Mouse (Mus musculus): ENCODE results near the gene 4930426L09Rik.

- no peak for TF ChIP-seq CTCF (IDR thresholded peaks at IDR 0.05; ENCODE audit: low read depth)
- no peak for TF ChIP-seq EP300 (optimal IDR thresholded peaks at IDR 0.05)
Observed at GRCm38 (mm10) chr2:19037907-19038570, 39.9 kb downstream of the 4930426L09Rik start.

All from stomach, postnatal 0 days (tissue).